Mouse (Mus musculus) stomach, postnatal 0 days (tissue): ENCODE measurements at regions not wholly inside any gene's neighbourhood (a gene's known extent, or its start where the extent isn't known, plus 50 kb on each side); places are given as distances from the start of the nearest gene placed in this dataset.

Experiments used
- ATAC-seq: fragments of 200-750 bp; cut with Nextera tagmentation; 2 replicates; pipeline ENCODE4 v1.8.0; 2017; ENCODE audit not compliant: low FRiP score, low TSS enrichment
- DNase-seq: peaks from one replicate; pipeline ENCODE4 v3.0.0-alpha.2; 2016; ENCODE audit warnings: low spot score
- H3K27ac ChIP-seq: fragments of 300-500 bp; sonication (generic); replicated peaks from 2 replicates; pipeline ENCODE4 v1.5.1; 2014; ENCODE audit warnings: mild to moderate bottlenecking, control low read depth
- H3K27me3 ChIP-seq: fragments of 300-500 bp; sonication (generic); 2 replicates; pipeline ENCODE4 v1.6.1; 2014; ENCODE audit warnings: low read length; ENCODE audit not compliant: control insufficient read depth, insufficient read depth
- H3K36me3 ChIP-seq: fragments of 300-500 bp; sonication (generic); 2 replicates; pipeline ENCODE4 v1.6.1; 2014; ENCODE audit warnings: low read length, mixed read lengths; ENCODE audit not compliant: control insufficient read depth, insufficient read depth
- H3K4me1 ChIP-seq: fragments of 300-500 bp; sonication (generic); replicated peaks from 2 replicates; pipeline ENCODE4 v1.6.1; 2014; ENCODE audit warnings: antibody characterized with exemption; ENCODE audit not compliant: control insufficient read depth, insufficient read depth
- H3K4me2 ChIP-seq: fragments of 300-500 bp; sonication (generic); replicated peaks from 2 replicates; pipeline ENCODE4 v1.6.1; 2014; ENCODE audit warnings: low read depth, mild to moderate bottlenecking, control low read depth, moderate library complexity
- H3K4me3 ChIP-seq: fragments of 300-500 bp; sonication (generic); 2 replicates; pipeline ENCODE4 v1.5.1; 2014; ENCODE audit warnings: low read depth, low read length, control low read depth
- H3K9ac ChIP-seq: fragments of 300-500 bp; sonication (generic); 2 replicates; pipeline ENCODE4 v1.6.1; 2014; ENCODE audit warnings: mild to moderate bottlenecking, low read length, control low read depth, mixed read lengths
- H3K9me3 ChIP-seq: fragments of 300-500 bp; sonication (generic); 2 replicates; pipeline ENCODE4 v1.6.1; 2016; ENCODE audit warnings: low read length; ENCODE audit not compliant: control insufficient read depth
- CTCF ChIP-seq: IDR thresholded peaks from 2 replicates; pipeline ENCODE4 v1.5.1; 2016; ENCODE audit warnings: antibody characterized with exemption, low read depth, mild to moderate bottlenecking, moderate library complexity
- EP300 ChIP-seq: optimal IDR thresholded peaks from 2 replicates; pipeline ENCODE3; 2016; ENCODE audit warnings: antibody characterized with exemption
- whole genome bisulfite sequencing: fragments of 180-500 bp; shearing (Covaris S2); extraction: QIAGEN DNeasy Blood & Tissue Kit; methylation state at CpG from one replicate; pipeline ENCODE4 v1.1.7; 2014; 5-methylcytosine and 5-hydroxymethylcytosine counted together

GRCm38 (mm10) chr1:10880026-10880727 lies 533.7 kb upstream of the A830018L16Rik start:
- ATAC-seq (no peak), DNase-seq (no peak)
- 65% methylated on average over 12 of the region's 12 CpGs for WGBS

GRCm38 (mm10) chr1:10898806-10899205 lies 515.1 kb upstream of the A830018L16Rik start:
- no peaks in the 10 kb centered on the region for H3K36me3 ChIP-seq
- no peaks in the 10 kb centered on the region for H3K9me3 ChIP-seq
- TF ChIP-seq CTCF (no peak), EP300 (no peak)
- no peaks in the 10 kb centered on the region for H3K27me3 ChIP-seq
- H3K27ac ChIP-seq = no peak overlapping the region
- ATAC-seq (no peak), DNase-seq (no peak)
- H3K4me3 ChIP-seq = no peak overlapping the region
- H3K4me2 ChIP-seq = no peak overlapping the region
- no peaks in the 10 kb centered on the region for H3K4me1 ChIP-seq
- no peak overlapping the region for H3K9ac ChIP-seq
- whole genome bisulfite sequencing = 68% methylated on average over 2 of the region's 2 CpGs

More at GRCm38 (mm10) chr1:10880026-10880727, 533.7 kb upstream of the A830018L16Rik start:
- H3K4me1 ChIP-seq = no peaks in the 10 kb centered on the region
- H3K4me3 ChIP-seq = no peak overlapping the region
- no peaks in the 10 kb centered on the region for H3K9me3 ChIP-seq
- TF ChIP-seq CTCF (peak; percentile 5; the same call in 1 of the 2 replicates), EP300 (no peak)
- H3K36me3 ChIP-seq = no peaks in the 10 kb centered on the region
- no peak overlapping the region for H3K4me2 ChIP-seq
- no peaks in the 10 kb centered on the region for H3K27me3 ChIP-seq
- no peak overlapping the region for H3K9ac ChIP-seq
- no peak overlapping the region for H3K27ac ChIP-seq

- DNase-seq = no peak
- Histone ChIP-seq H3K4me3 (no peak overlapping the region), H3K27me3 (no peaks in the 10 kb centered on the region), H3K9me3 (no peaks in the 10 kb centered on the region), H3K27ac (no peak overlapping the region), H3K4me1 (no peaks in the 10 kb centered on the region), H3K36me3 (no peaks in the 10 kb centered on the region), H3K9ac (no peak overlapping the region), H3K4me2 (no peak overlapping the region)
- 21% methylated on average over 1 of the region's 1 CpGs for WGBS
- TF ChIP-seq EP300 (no peak), CTCF (no peak)
- no peak for ATAC-seq
Observed at GRCm38 (mm10) chr1:10902721-10903120, 511.2 kb upstream of the A830018L16Rik start.

- DNase-seq = no peak
- H3K4me3 ChIP-seq = no peak overlapping the region
- H3K4me1 ChIP-seq = no peaks in the 10 kb centered on the region
- no peak overlapping the region for H3K27ac ChIP-seq
- WGBS = 89% methylated on average over 3 of the region's 3 CpGs
- H3K9ac ChIP-seq = no peak overlapping the region
- no peak for ATAC-seq
- no peak for TF ChIP-seq EP300
- no peak for TF ChIP-seq CTCF
- no peaks in the 10 kb centered on the region for H3K9me3 ChIP-seq
- H3K36me3 ChIP-seq = no peaks in the 10 kb centered on the region
- no peak overlapping the region for H3K4me2 ChIP-seq
- no peaks in the 10 kb centered on the region for H3K27me3 ChIP-seq
Observed at GRCm38 (mm10) chr1:10919958-10920357, 493.9 kb upstream of the A830018L16Rik start.

GRCm38 (mm10) chr1:10932378-10933077 lies 481.4 kb upstream of the A830018L16Rik start:
- no peak overlapping the region for H3K27ac ChIP-seq
- WGBS = 37% methylated on average over 5 of the region's 5 CpGs
- no peak for ATAC-seq

GRCm38 (mm10) chr1:10933206-10933605 lies 480.7 kb upstream of the A830018L16Rik start:
- H3K4me1 ChIP-seq = no peaks in the 10 kb centered on the region
- no peaks in the 10 kb centered on the region for H3K36me3 ChIP-seq
- no peak overlapping the region for H3K27ac ChIP-seq
- H3K9me3 ChIP-seq = no peaks in the 10 kb centered on the region
- H3K27me3 ChIP-seq = no peaks in the 10 kb centered on the region
- no peak overlapping the region for H3K9ac ChIP-seq
- no peak overlapping the region for H3K4me3 ChIP-seq
- H3K4me2 ChIP-seq = no peak overlapping the region
- ATAC-seq = no peak
- TF ChIP-seq CTCF (no peak), EP300 (no peak)
- DNase-seq = no peak

More at GRCm38 (mm10) chr1:10932378-10933077, 481.4 kb upstream of the A830018L16Rik start:
- Histone ChIP-seq H3K4me3 (no peak overlapping the region), H3K9me3 (no peaks in the 10 kb centered on the region), H3K27me3 (no peaks in the 10 kb centered on the region), H3K9ac (no peak overlapping the region), H3K36me3 (no peaks in the 10 kb centered on the region), H3K4me1 (no peaks in the 10 kb centered on the region), H3K4me2 (no peak overlapping the region)
- DNase-seq = no peak
- no peak for TF ChIP-seq EP300
- TF ChIP-seq CTCF = no peak
